Mouse (Mus musculus) myocyte (in vitro differentiated cells): ENCODE results near the gene Nif3l1.

Experiments
- MAX ChIP-seq: IDR thresholded peaks from one replicate; pipeline ENCODE4 v1.6.1; 2011; ENCODE audit warnings: low read depth, mild to moderate bottlenecking, control low read depth
- MYOD1 ChIP-seq, 3 experiments: IDR thresholded peaks; one replicate each; pipeline ENCODE4 v1.6.1; 2011; ENCODE audit warnings: control low read depth in 2 of 3, low read depth in 2 of 3, mild to moderate bottlenecking in 2 of 3, moderate library complexity in 1 of 3; ENCODE audit not compliant: insufficient read length in 2 of 3, control insufficient read depth in 1 of 3
- POLR2A ChIP-seq: IDR thresholded peaks from one replicate; pipeline ENCODE4 v1.6.1; 2011; ENCODE audit warnings: low read depth, mild to moderate bottlenecking, control low read depth, moderate library complexity; ENCODE audit not compliant: insufficient read length
- POLR2AphosphoS2 ChIP-seq: IDR thresholded peaks from one replicate; pipeline ENCODE4 v1.6.1; 2011; ENCODE audit warnings: low read depth, control low read depth; ENCODE audit not compliant: insufficient read length
- REST ChIP-seq: IDR thresholded peaks from one replicate; pipeline ENCODE4 v1.6.1; 2011; ENCODE audit warnings: mild to moderate bottlenecking, control low read depth, moderate library complexity; ENCODE audit not compliant: insufficient read depth, insufficient read length
- TCF12 ChIP-seq: IDR thresholded peaks from one replicate; pipeline ENCODE4 v1.6.1; 2011; ENCODE audit warnings: mild to moderate bottlenecking, control low read depth; ENCODE audit not compliant: poor library complexity, insufficient read depth, severe bottlenecking
- TCF3 ChIP-seq: IDR thresholded peaks from one replicate; pipeline ENCODE4 v1.6.1; 2011; ENCODE audit warnings: low read depth, control low read depth; ENCODE audit not compliant: insufficient read length

DNA sequence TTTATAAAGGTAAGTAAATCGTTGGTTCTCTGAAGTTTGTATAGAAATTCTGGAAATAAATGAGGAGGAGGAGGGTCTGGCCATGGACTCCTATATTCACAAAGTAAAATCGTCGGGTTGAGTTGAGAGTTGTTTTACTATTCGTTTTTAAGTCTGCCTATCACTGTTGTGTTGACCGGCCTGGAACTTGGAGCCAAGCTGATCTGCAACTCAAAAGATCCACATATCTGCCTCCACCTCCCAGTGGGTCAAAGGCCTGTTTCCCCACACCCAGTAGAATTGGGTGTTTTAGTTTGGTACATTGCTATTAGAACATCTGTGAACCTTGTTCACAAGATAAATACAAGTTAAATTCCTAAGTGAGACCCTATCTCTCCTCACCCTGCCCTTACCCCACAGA lies 41.2 kb upstream of the Nif3l1 start:
- TF ChIP-seq POLR2A, result no peak
- TF ChIP-seq MYOD1 (IDR thresholded peaks at IDR 0.05; ENCODE audit: control insufficient read depth in 1 of 3, insufficient read length in 2 of 3, low read depth in 2 of 3), result no peak
- no peak for TF ChIP-seq TCF12
- no peak for TF ChIP-seq TCF3
- TF ChIP-seq REST, result no peak
- no peak for TF ChIP-seq MAX
- TF ChIP-seq POLR2AphosphoS2, result no peak
